Mouse (Mus musculus): ENCODE data around the gene Gm1604a. TPM values are rescaled to one million over a fixed set of nuclear protein-coding genes. Genes with fewer than 3 reads are reported as not detected.
"Not testable (repeated sequence)": the region's sequence is repeated elsewhere in the genome, so short reads cannot be mapped to it uniquely, and the experiment has no call there.

Gene Gm1604a
- polyA plus RNA-seq (2015; fragmentation: Nextera tagmentation; extraction: Ambion mirVana) = 0.28 TPM in 1 of 2 replicates, not detected in the other

GRCm38 (mm10) chr17:7025257-7025656 lies at the start of gene Gm1604a:
TSS of gene Gm1604a (plus strand) at chr17:7025568.
- not testable (repeated sequence) for H3K36me3 ChIP-seq; ATAC-seq (replicated peaks; ENCODE audit: insufficient number of reproducible peaks, insufficient read depth, low FRiP score, low read depth); H3K4me3 ChIP-seq; H3K4me2 ChIP-seq; H3K27ac ChIP-seq; H3K4me1 ChIP-seq (replicated peaks); H3K9me3 ChIP-seq (replicated peaks); H3K27me3 ChIP-seq; H3K9ac ChIP-seq
- 8% methylated on average over 9 of the region's 14 CpGs for WGBS

DNA sequence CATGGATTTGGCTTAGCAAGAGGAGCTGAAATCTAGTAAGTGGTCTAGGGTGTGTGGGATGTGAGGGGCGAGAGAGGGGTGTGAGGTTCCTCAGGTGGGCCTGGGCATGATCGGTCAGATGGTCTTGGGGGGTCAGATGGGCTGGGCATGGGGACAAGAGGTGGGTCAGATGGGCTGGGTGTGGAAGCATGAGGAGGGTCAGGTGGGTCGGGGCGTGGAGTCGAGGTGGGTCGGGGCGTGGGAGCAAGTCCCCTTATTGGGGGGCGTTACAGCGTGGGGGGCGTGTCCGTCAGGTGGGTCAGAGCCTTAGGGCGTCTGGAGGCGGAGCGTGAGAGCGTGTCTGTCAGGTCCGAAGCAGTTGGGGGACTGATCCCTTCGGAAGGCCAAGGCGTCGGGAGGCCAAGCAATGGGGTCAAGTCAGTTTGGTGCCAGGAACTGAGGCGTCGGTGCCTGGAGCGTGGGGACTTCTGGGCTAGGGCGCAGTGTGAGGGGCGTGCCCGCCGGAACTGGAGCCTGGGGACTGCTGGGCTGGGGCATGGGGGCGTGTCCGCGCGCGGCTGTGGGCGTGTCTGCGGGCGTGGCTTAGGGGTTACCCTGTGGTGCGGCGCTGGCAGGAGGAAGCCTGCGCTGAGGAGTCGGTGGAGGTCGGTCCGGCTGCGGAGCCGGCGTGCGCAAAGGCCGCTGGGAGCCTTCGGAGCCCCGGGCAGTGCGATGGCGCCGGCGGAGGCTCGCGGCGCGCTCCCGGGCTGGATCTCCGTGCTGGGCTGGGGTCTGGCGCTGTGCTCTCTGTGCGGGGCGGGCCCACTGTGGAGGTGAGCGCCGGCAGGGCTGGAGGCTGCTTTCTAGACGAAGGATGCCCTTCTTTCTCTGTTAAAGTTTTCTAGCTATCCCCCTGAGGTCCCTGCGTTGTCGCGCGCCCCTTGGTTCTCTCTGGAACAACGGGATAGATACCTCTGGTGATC lies 46.8 kb upstream of the Gm1604a start, which contains the start of gene Gm49721:
Gene Gm49721, plus strand, starts transcription at position 618 of the 962 bp plus-strand sequence.
- Histone ChIP-seq H3K27ac (peak within 1 kb of the TSS; percentile 71), H3K4me3 (peak within 1 kb of the TSS; percentile 66), H3K4me2 (peak within 1 kb of the TSS; percentile 62), H3K9ac (peak within 1 kb of the TSS; percentile 74)
- not testable (repeated sequence) for H3K9me3 ChIP-seq (replicated peaks); H3K4me1 ChIP-seq (replicated peaks); H3K36me3 ChIP-seq; H3K27me3 ChIP-seq
- under 1% methylated on average over 47 of the region's 68 CpGs for WGBS
- ATAC-seq (replicated peaks; ENCODE audit: insufficient number of reproducible peaks, insufficient read depth, low FRiP score, low read depth) = peak; percentile 98

DNA sequence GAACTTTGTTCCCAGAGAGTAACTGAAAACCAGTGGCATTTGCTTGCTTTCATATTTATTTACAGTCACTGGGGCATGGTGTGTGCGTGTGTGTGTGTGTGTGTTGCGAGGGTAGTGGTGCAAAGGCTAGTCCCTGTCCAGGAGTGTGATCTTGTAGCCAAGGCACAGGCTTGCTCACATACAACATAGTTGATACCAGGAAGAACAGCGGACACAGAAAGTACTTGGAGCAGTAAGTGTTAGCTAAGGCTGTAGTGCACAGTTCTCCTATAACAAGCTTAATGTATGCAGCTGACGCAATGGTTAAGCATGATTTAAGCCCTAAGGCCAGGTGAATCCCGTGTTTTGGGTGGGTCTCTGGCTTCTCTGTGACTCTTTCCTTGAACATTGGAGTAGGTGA lies 46.0 kb upstream of the Gm1604a start:
- H3K27me3 ChIP-seq; ATAC-seq (replicated peaks; ENCODE audit: insufficient number of reproducible peaks, insufficient read depth, low FRiP score, low read depth); H3K4me1 ChIP-seq (replicated peaks); H3K36me3 ChIP-seq; H3K9me3 ChIP-seq (replicated peaks): not testable (repeated sequence)
- H3K4me2 ChIP-seq = peak overlapping the region; percentile 62
- 27% methylated on average over 5 of the region's 5 CpGs for WGBS
- peak overlapping the region; percentile 74 for H3K9ac ChIP-seq
- H3K4me3 ChIP-seq = peak overlapping the region; percentile 66
- peak overlapping the region; percentile 71; the same call in 1 of the 2 replicates for H3K27ac ChIP-seq

DNA sequence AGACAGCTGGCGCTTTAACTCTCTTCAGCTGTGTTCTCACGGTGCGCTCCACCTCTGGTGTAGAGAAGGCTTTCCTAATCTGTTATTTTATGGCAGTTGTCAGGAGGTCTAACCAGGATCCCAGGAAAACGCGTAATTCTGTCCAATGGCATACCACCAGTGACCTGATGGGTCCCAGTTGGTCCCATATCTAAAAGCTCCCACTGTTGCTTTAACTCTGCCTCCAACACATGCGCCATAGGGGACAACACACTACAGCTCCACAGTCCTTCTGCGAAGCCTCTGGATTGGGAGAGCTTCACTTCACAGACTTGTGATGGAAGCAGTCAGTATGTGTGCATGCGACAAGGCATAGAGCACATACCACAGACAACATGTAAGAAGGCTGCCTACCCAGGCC lies 45.2 kb upstream of the Gm1604a start:
- H3K27ac ChIP-seq; H3K4me3 ChIP-seq; H3K36me3 ChIP-seq; H3K27me3 ChIP-seq; H3K4me2 ChIP-seq; ATAC-seq (replicated peaks; ENCODE audit: insufficient number of reproducible peaks, insufficient read depth, low FRiP score, low read depth); H3K9me3 ChIP-seq (replicated peaks); H3K9ac ChIP-seq; H3K4me1 ChIP-seq (replicated peaks): not testable (repeated sequence)
- WGBS = 94% methylated on average over 5 of the region's 8 CpGs

- not testable (repeated sequence) for H3K4me2 ChIP-seq; H3K9ac ChIP-seq; H3K9me3 ChIP-seq (replicated peaks); H3K4me3 ChIP-seq; H3K27me3 ChIP-seq; H3K36me3 ChIP-seq; H3K27ac ChIP-seq; H3K4me1 ChIP-seq (replicated peaks); ATAC-seq (replicated peaks; ENCODE audit: insufficient number of reproducible peaks, insufficient read depth, low FRiP score, low read depth)
- WGBS = 95% methylated on average over 1 of the region's 1 CpGs
Observed at GRCm38 (mm10) chr17:6986118-6986517, 39.2 kb upstream of the Gm1604a start.

DNA sequence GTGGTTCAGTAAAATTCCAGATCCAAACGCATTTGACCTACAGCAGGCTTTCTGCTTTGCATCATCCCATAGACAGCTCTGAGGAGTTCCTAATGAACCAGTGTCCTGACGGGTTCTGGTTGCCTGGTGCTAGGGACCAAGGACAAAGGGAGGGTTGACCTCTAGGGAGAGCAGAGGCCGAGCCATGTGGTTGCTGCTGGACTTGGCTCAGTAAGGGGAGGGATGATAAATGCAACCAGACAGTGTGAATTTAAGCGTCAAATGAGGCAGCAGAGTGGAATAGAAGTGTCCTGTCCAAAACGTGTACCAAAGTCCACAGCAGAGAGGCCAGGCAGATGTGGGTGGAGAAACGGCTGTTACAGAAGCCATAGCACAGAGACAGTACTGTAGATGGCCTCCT lies 29.9 kb upstream of the Gm1604a start:
- not testable (repeated sequence) for H3K4me3 ChIP-seq; H3K9ac ChIP-seq; H3K27me3 ChIP-seq; H3K4me2 ChIP-seq; H3K4me1 ChIP-seq (replicated peaks); H3K27ac ChIP-seq; H3K36me3 ChIP-seq; H3K9me3 ChIP-seq (replicated peaks); ATAC-seq (replicated peaks; ENCODE audit: insufficient number of reproducible peaks, insufficient read depth, low FRiP score, low read depth)
- no CpG with 5 or more reads among the region's 6 CpGs for WGBS

- not testable (repeated sequence) for ATAC-seq (replicated peaks; ENCODE audit: insufficient number of reproducible peaks, insufficient read depth, low FRiP score, low read depth); H3K27me3 ChIP-seq; H3K4me2 ChIP-seq; H3K27ac ChIP-seq; H3K4me3 ChIP-seq; H3K9me3 ChIP-seq (replicated peaks); H3K36me3 ChIP-seq; H3K9ac ChIP-seq; H3K4me1 ChIP-seq (replicated peaks)
- WGBS = 85% methylated on average over 8 of the region's 8 CpGs
Observed at GRCm38 (mm10) chr17:6996826-6997225, 28.5 kb upstream of the Gm1604a start.

- H3K36me3 ChIP-seq; H3K27me3 ChIP-seq; H3K9me3 ChIP-seq (replicated peaks); H3K27ac ChIP-seq; H3K9ac ChIP-seq; H3K4me3 ChIP-seq; H3K4me2 ChIP-seq; ATAC-seq (replicated peaks; ENCODE audit: insufficient number of reproducible peaks, insufficient read depth, low FRiP score, low read depth); H3K4me1 ChIP-seq (replicated peaks): not testable (repeated sequence)
- WGBS = 82% methylated on average over 1 of the region's 7 CpGs
Observed at GRCm38 (mm10) chr17:6997778-6998490, 27.4 kb upstream of the Gm1604a start.

GRCm38 (mm10) chr17:7001790-7002585 lies 23.4 kb upstream of the Gm1604a start:
- H3K4me3 ChIP-seq; H3K9ac ChIP-seq; H3K4me1 ChIP-seq (replicated peaks); ATAC-seq (replicated peaks; ENCODE audit: insufficient number of reproducible peaks, insufficient read depth, low FRiP score, low read depth); H3K27ac ChIP-seq; H3K27me3 ChIP-seq; H3K9me3 ChIP-seq (replicated peaks); H3K4me2 ChIP-seq; H3K36me3 ChIP-seq: not testable (repeated sequence)
- 73% methylated on average over 9 of the region's 12 CpGs for WGBS

- H3K36me3 ChIP-seq; H3K4me2 ChIP-seq; H3K27ac ChIP-seq; H3K9ac ChIP-seq; H3K9me3 ChIP-seq (replicated peaks); H3K27me3 ChIP-seq; H3K4me3 ChIP-seq; H3K4me1 ChIP-seq (replicated peaks): not testable (repeated sequence)
- WGBS = no CpG with 5 or more reads among the region's 3 CpGs
- peak; percentile 73 for ATAC-seq (replicated peaks; ENCODE audit: insufficient number of reproducible peaks, insufficient read depth, low FRiP score, low read depth)
Observed at GRCm38 (mm10) chr17:7003392-7003791, 22.0 kb upstream of the Gm1604a start.

- not testable (repeated sequence) for H3K9ac ChIP-seq; H3K4me1 ChIP-seq (replicated peaks); H3K36me3 ChIP-seq; ATAC-seq (replicated peaks; ENCODE audit: insufficient number of reproducible peaks, insufficient read depth, low FRiP score, low read depth); H3K4me2 ChIP-seq; H3K9me3 ChIP-seq (replicated peaks); H3K27me3 ChIP-seq; H3K4me3 ChIP-seq; H3K27ac ChIP-seq
- WGBS = 36% methylated on average over 3 of the region's 4 CpGs
Observed at GRCm38 (mm10) chr17:7005646-7006045, 19.7 kb upstream of the Gm1604a start.
